Mouse (Mus musculus) limb, embryonic 12.5 days (tissue): Measurements from ENCODE around the gene Trpc7. TPM values are rescaled to one million over a fixed set of nuclear protein-coding genes. Genes with fewer than 3 reads are reported as not detected.
A peak's percentile ranks its signal among the peaks of the same experiment; 100 is the strongest.

Experiments
- ATAC-seq: fragments of 200-750 bp; cut with Nextera tagmentation; 2 replicates; pipeline ENCODE4 v1.8.0; 2017; ENCODE audit warnings: low read depth, moderate TSS enrichment; ENCODE audit not compliant: insufficient number of reproducible peaks, insufficient read depth, low FRiP score, low TSS enrichment
- H3K27ac ChIP-seq: fragments of 300-500 bp; sonication (generic); 2 replicates; pipeline ENCODE4 v1.5.1; 2016; ENCODE audit warnings: mild to moderate bottlenecking, moderate library complexity
- H3K27me3 ChIP-seq: fragments of 300-500 bp; sonication (generic); 2 replicates; pipeline ENCODE4 v1.6.1; 2016; ENCODE audit warnings: mild to moderate bottlenecking, moderate library complexity
- H3K36me3 ChIP-seq: fragments of 300-500 bp; sonication (generic); 2 replicates; pipeline ENCODE4 v1.6.1; 2016; ENCODE audit warnings: mild to moderate bottlenecking, moderate library complexity
- H3K4me1 ChIP-seq: fragments of 300-500 bp; sonication (generic); replicated peaks from 2 replicates; pipeline ENCODE4 v1.6.1; 2016
- H3K4me2 ChIP-seq: fragments of 300-500 bp; sonication (generic); 2 replicates; pipeline ENCODE4 v1.6.1; 2016; ENCODE audit warnings: mild to moderate bottlenecking, moderate library complexity
- H3K4me3 ChIP-seq: fragments of 300-500 bp; sonication (generic); replicated peaks from 2 replicates; pipeline ENCODE4 v1.5.1; 2016; ENCODE audit warnings: mild to moderate bottlenecking
- H3K9ac ChIP-seq: fragments of 300-500 bp; sonication (generic); replicated peaks from 2 replicates; pipeline ENCODE4 v1.6.1; 2016; ENCODE audit warnings: mild to moderate bottlenecking, moderate library complexity
- H3K9me3 ChIP-seq: fragments of 300-500 bp; sonication (generic); 2 replicates; pipeline ENCODE4 v1.6.1; 2016; ENCODE audit warnings: mild to moderate bottlenecking, moderate library complexity
- WGBS: fragments of 180-500 bp; shearing (Covaris S2); methylation state at CpG from one replicate; pipeline ENCODE4 v1.1.7; 2016; 5-methylcytosine and 5-hydroxymethylcytosine counted together
- polyA plus RNA-seq: library from polyadenylated mRNA; unstranded; fragments of >200 nt; fragmentation: Nextera tagmentation; extraction: Ambion mirVana; gene quantifications from 2 replicates; pipeline ENCODE4 v1.2.1, GENCODE M21; 2016

Trpc7 gene
- polyA plus RNA-seq, 1 experiment from 2014 or later: not detected

DNA sequence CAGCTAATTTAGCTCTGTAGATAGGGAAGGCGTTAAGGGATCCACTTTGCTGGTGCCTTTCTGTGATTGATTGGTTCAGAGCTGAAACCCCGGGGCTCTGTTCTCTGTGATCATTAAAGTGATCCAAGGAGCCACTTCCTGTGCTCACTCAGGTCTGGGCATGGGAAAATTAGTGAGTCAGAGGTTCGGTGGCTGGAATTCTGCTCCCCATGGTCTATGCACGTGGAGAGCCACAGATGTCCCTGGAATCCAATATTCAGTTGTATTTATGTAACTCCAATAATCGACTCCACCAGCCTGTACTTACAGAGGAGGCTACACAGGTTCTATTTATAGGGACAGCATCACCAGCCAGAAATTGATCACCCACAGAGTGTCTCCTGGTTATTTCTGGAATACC lies 129.6 kb downstream of the Trpc7 start:
- peaks cover 44% of the 10 kb centered on the region for H3K4me1 ChIP-seq

DNA sequence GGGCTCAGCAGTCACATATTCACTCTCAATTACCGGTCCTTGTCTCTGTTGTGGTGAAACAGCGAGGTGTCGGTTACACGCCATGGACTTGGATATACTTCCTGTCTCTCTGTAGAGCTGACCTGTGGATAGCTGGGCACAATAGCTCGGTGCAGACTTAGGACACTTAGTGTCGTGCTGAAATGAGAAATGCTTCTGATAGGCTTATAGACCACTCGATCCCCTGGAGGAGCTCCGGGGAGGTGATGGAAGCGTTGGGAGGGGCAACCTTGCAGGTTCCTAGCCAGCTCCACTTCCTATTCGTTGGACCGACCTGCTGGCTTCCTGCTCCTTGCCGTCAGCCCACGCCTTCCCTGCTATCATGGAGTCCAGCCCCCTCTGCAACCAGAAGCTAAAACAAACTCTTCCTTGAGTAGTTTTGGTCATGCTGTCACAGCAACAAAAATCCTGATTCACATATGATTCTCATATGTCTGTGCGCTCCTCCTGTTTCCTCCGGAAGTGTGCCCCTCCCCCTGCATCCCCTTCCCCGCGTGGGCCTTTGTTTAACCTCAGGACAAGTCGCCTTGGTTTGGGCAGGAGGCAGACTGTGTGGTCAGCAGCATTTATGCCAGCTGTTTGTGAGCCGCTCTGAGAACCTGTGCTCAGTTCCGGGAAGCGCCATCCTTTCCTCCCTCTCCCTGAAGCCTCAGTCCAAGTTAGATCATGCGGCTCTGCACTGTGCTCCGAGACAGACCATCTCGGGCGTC lies 130.3 kb downstream of the Trpc7 start:
- WGBS: 46% methylated on average over 25 of the region's 25 CpGs
- Histone ChIP-seq H3K9me3 (no peaks in the 10 kb centered on the region; the same call in 1 of the 2 replicates), H3K4me3 (no peak overlapping the region), H3K27ac (no peak overlapping the region; the same call in 1 of the 2 replicates), H3K4me2 (peak overlapping the region; percentile 19), H3K27me3 (peaks cover 28% of the 10 kb centered on the region), H3K4me1 (peaks cover 45% of the 10 kb centered on the region), H3K9ac (0 out of 2 replicates have a peak overlapping the region, but pooled peaks have one; percentile 27), H3K36me3 (no peaks in the 10 kb centered on the region)
- no peak for ATAC-seq

More for the DNA sequence above, 129.6 kb downstream of the Trpc7 start:
- peaks cover 21% of the 10 kb centered on the region for H3K27me3 ChIP-seq
- ATAC-seq: no peak
- no peak overlapping the region for H3K9ac ChIP-seq
- no peak overlapping the region for H3K4me2 ChIP-seq
- 27% methylated on average over 5 of the region's 5 CpGs for WGBS
- no peaks in the 10 kb centered on the region; the same call in 1 of the 2 replicates for H3K9me3 ChIP-seq
- no peaks in the 10 kb centered on the region for H3K36me3 ChIP-seq
- H3K4me3 ChIP-seq: no peak overlapping the region
- H3K27ac ChIP-seq: no peak overlapping the region

DNA sequence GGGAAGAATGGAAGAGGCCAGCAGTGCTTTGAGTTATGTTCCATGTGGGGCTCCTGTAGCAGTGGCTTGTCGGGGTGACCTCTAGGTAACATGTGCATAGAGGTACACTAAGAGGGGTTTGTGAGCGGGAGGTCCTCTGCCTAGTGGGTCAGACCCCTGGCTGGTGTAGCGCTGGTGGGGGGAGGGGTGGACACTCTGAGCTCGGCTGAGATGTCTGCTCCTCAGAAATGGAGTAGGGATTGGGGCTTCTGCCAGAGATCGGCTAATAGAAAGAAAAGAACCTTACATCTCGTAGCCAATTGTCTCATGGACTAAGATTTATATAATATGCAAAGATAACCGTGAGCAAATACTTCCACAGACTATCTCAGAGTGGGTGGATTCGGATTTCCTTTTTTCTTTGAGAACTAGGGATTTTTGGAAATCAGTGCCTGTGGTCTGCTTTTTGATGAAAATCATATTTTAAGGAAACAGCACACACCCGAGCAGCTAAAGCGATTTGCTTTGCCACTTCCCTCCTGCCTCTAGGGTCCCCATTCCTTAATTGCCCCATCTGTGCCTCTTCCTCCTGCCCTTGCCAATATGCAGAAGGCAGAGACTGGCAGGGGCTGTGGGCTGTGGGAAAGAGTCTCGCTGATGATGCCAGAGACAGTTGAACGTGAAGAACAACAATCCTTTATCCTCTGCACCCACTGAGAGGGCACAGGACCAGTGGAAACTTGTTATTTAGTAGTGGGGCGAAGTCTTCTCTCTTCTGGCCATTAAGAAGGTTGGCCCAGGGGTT lies 133.2 kb downstream of the Trpc7 start:
- Histone ChIP-seq H3K4me3 (no peak overlapping the region), H3K4me2 (no peak overlapping the region), H3K36me3 (no peaks in the 10 kb centered on the region), H3K4me1 (peaks cover 42% of the 10 kb centered on the region), H3K27me3 (peaks cover 31% of the 10 kb centered on the region), H3K9ac (no peak overlapping the region), H3K9me3 (no peaks in the 10 kb centered on the region), H3K27ac (no peak overlapping the region)
- WGBS: 36% methylated on average over 13 of the region's 13 CpGs
- no peak for ATAC-seq

DNA sequence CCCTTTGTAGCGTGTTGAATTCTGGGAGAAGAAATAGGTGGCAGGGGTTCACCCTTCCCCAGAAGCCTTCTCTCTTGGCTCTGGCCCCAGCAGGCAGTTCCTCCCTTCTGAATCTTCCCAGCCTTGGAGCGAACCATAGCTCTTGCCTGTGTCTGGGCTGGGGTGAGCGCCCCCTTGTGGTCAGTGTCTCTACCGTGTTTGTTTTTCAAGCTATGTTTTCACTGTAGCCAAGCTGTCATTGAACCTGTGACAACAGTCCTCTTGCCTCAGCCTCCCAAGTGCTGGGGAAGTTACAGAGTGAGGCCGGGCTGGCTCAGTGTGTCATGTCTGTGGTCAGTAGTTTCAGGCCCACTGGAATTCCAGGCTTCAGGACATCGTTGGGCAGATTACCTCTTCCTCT lies 137.3 kb downstream of the Trpc7 start:
- Histone ChIP-seq H3K4me1 (peaks cover 36% of the 10 kb centered on the region), H3K36me3 (no peaks in the 10 kb centered on the region), H3K9me3 (no peaks in the 10 kb centered on the region), H3K27me3 (peaks cover 61% of the 10 kb centered on the region), H3K4me3 (no peak overlapping the region), H3K9ac (no peak overlapping the region), H3K27ac (no peak overlapping the region), H3K4me2 (no peak overlapping the region)
- no peak for ATAC-seq
- 31% methylated on average over 6 of the region's 6 CpGs for WGBS

DNA sequence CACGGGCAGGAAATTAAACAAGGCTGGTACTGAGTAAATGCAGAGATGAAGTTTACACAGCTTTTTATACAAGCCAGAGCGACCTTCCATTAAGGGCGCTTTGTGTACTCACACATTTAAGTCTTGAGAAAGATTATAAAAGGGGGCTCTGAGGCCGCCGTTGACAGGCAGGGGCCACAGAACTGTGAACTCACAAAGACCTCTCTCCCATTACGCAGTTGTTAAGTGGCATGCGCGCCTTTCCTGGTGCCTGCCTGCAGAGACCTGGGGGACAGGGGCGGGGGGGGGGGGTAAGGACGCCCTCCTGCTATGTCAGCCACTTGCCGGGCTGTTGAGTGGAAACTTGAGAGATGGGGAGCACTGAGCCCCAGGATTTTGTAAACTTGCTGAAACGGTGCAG lies 138.6 kb downstream of the Trpc7 start:
- WGBS: 39% methylated on average over 12 of the region's 12 CpGs
- Histone ChIP-seq H3K4me3 (no peak overlapping the region), H3K27me3 (peaks cover 63% of the 10 kb centered on the region), H3K36me3 (no peaks in the 10 kb centered on the region), H3K4me2 (no peak overlapping the region), H3K4me1 (peaks cover 43% of the 10 kb centered on the region), H3K9ac (no peak overlapping the region), H3K9me3 (no peaks in the 10 kb centered on the region), H3K27ac (0 out of 2 replicates have a peak overlapping the region, but pooled peaks have one; percentile 12)
- no peak for ATAC-seq

DNA sequence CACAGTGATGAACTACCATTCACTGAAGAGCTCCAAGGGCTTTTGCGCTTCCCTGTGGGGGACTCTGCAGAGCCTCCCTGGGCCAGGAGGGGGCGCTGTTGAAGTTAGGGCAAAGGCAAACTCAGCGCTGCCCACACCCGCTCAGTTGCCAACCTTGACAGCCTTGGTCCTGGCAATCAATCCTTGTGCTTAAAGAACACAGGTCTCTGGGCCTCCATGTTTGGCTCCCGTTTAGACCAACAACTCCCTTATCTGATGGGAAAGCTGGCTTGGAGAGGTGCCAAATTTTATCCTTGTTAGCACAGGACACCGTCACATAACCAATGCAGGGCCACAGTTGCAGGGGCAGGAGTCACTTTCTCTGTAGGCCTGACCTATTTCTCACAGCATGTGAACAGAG lies 139.9 kb downstream of the Trpc7 start:
- ATAC-seq: no peak
- no peak overlapping the region for H3K4me3 ChIP-seq
- WGBS: 61% methylated on average over 6 of the region's 6 CpGs
- peaks cover 39% of the 10 kb centered on the region for H3K4me1 ChIP-seq
- H3K9ac ChIP-seq: no peak overlapping the region
- peaks cover 67% of the 10 kb centered on the region for H3K27me3 ChIP-seq
- H3K4me2 ChIP-seq: no peak overlapping the region
- H3K36me3 ChIP-seq: no peaks in the 10 kb centered on the region
- H3K27ac ChIP-seq: no peak overlapping the region
- no peaks in the 10 kb centered on the region for H3K9me3 ChIP-seq

DNA sequence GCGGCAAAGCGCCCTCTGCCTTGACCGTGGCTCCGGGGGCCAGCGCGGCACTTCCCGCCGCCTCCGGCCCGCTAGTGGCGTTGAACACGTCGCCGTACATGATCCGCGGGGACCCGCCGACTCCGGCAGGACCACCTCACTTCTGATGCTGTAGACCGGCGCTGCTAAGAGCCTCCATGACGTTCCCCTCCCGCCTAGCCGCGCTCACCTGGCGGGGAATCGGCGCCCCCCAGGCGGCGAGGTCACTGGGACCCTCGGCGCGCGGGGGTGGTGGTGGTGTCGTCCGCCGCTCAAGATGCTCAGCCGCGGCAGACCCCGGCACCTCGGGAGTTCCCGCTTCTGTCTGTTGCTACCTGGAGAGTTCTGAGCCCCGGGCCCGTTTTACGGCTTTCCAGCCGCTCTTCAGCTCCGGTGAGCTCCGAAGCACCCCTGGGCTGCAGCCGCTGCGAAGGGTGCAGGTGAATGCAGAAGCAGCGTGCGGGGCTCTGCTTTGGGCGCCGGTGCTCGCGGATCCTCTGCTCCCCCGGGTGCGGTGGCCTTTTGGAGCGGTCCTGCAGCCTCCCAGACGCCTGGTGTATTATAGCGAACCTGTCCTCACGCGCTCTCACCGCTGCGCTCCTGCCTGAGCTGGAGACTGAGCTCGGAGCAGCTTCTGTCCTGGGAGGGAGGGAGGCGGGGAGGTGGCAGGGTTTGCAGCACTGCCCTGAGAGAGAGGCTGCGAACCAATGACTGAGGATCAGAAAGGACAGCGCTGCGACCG lies 142.4 kb downstream of the Trpc7 start, which contains the start of gene Gm45623:
Gm45623 (minus strand) TSS at position 636 of the 760 bp plus-strand sequence.
- no peaks in the 10 kb centered on the region for H3K9me3 ChIP-seq
- no peak within 1 kb of the TSS for H3K27ac ChIP-seq
- H3K4me1 ChIP-seq: peaks cover 39% of the 10 kb centered on the region
- no peak for ATAC-seq
- peak within 1 kb of the TSS; percentile 48 for H3K4me3 ChIP-seq
- under 1% methylated on average over 71 of the region's 71 CpGs for WGBS
- H3K4me2 ChIP-seq: peak within 1 kb of the TSS; percentile 98
- H3K27me3 ChIP-seq: peaks cover 75% of the 10 kb centered on the region
- H3K9ac ChIP-seq: peak within 1 kb of the TSS; percentile 56
- no peaks in the 10 kb centered on the region for H3K36me3 ChIP-seq

DNA sequence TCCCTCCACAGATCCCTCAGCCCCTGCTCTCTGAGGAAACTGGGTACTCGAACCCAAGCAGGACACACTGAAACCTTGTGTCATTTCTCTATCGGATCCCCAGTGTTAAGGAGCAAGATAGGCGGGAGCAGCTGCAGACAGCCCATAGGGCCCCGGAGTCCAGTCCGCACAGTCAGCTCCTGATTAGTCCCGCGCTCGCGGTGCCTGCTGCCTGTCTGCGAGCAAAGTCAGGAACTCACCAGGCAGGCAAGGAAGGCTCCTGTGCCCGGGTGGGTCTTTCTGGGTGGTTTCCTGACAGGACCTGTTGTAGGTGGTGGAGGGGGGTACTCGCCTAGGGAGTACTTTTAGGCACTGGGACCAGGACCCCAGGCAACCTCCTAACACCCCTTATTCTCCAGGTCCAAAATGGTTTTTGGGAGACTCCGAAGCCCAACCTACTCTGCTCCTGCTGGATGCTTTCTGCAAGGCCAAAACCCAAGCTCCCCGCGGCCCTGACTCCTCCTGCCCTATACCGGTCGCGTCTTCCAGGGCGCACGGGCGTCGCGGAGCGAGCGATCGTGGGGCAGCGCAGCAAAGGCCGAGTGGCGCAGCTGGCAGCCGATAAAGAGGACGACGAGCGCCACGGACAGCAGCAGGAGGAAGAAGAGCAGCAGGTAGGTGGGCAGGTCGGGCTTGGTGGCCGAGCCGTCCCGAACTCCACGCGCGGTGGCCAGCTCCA lies 143.2 kb downstream of the Trpc7 start:
- Histone ChIP-seq H3K9me3 (no peaks in the 10 kb centered on the region), H3K27me3 (peaks cover 75% of the 10 kb centered on the region), H3K4me3 (peak overlapping the region; percentile 48), H3K9ac (peak overlapping the region; percentile 56), H3K36me3 (no peaks in the 10 kb centered on the region), H3K27ac (no peak overlapping the region), H3K4me1 (peaks cover 32% of the 10 kb centered on the region), H3K4me2 (peak overlapping the region; percentile 98)
- ATAC-seq: no peak; the same call in 1 of the 2 replicates
- WGBS: under 1% methylated on average over 41 of the region's 41 CpGs

DNA sequence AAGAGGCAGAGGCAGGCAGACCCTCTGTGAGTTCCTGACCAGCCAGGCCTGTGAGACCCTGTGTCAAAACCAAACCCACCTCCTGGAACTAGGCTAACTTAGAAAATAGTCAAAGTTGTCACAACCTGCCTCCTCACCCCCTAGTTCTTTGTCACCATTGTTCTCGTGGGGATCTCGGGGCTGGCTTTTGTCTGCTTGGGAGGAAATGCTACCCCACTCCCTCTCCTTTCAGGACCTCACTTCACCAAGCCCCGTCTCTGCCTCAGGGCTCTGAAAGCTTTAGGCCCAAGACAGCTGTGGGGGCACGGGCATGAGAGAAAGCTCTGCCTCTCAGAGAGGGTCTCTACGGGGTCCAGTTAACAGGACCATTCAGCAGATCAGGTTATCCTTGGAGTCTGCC lies 144.0 kb downstream of the Trpc7 start:
- peaks cover 23% of the 10 kb centered on the region for H3K4me1 ChIP-seq
- WGBS: 29% methylated on average over 5 of the region's 5 CpGs
- H3K4me2 ChIP-seq: no peak overlapping the region
- no peaks in the 10 kb centered on the region for H3K9me3 ChIP-seq
- H3K4me3 ChIP-seq: no peak overlapping the region
- H3K27ac ChIP-seq: no peak overlapping the region
- ATAC-seq: no peak
- H3K9ac ChIP-seq: no peak overlapping the region
- no peaks in the 10 kb centered on the region for H3K36me3 ChIP-seq
- peaks cover 73% of the 10 kb centered on the region for H3K27me3 ChIP-seq

DNA sequence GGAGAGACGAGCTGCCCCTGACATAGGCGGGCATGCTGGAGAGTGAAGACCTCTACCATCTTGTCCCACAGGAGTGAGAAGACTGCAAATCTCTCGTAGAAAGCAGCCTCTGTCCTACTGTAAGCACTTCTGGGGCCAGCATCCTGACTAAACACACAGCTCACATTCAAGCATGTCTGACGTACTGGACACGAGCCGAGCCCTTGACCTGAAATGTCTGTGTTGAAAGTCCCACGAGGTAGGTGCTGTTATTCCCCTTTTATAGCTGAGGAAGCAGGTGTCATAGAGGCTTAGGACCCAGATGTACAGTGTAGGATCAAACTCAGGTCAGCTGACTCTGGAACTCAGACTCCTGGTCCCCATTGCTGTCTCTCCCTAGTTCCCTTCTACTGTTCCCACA lies 146.4 kb downstream of the Trpc7 start:
- peaks cover 49% of the 10 kb centered on the region for H3K27me3 ChIP-seq

More for the DNA sequence above, 146.4 kb downstream of the Trpc7 start:
- 85% methylated on average over 7 of the region's 7 CpGs for WGBS
- peaks cover 1% of the 10 kb centered on the region; the same call in 1 of the 2 replicates for H3K36me3 ChIP-seq
- H3K9me3 ChIP-seq: no peaks in the 10 kb centered on the region
- no peak overlapping the region for H3K4me2 ChIP-seq
- H3K4me3 ChIP-seq: no peak overlapping the region
- H3K4me1 ChIP-seq: peaks cover 22% of the 10 kb centered on the region
- H3K9ac ChIP-seq: no peak overlapping the region
- no peak overlapping the region for H3K27ac ChIP-seq
- ATAC-seq: no peak
